Mouse (Mus musculus): ENCODE measurements around the gene Optc. TPM values are rescaled to one million over a fixed set of nuclear protein-coding genes. Genes with fewer than 3 reads are reported as not detected.

Gene Optc
- total RNA-seq, 2 experiments from 2014 or later, result 0.35 to 0.41 TPM

DNA sequence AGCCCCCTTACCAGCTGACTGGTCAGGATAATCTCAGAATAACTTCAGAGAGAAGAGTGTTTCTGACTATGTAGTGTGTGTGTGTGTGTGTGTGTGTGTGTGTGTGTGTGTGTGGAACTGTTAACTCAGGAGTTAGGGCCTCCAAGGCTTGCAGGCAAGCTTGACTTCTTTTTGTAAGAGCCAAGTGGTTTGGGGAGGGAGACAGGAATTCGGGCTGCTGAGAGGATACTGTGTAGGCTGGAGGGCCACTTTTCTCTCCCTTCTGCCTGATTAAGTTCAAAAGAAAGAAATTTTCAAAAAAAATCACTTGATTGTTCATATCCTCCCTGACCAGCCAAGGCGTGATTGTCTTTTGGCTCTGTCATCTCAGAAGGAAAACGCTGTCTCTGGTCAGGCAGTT is 12.6 kb upstream of the Optc start:
- no peak for DNase-seq (ENCODE audit: low spot score in 2 of 2)

DNA sequence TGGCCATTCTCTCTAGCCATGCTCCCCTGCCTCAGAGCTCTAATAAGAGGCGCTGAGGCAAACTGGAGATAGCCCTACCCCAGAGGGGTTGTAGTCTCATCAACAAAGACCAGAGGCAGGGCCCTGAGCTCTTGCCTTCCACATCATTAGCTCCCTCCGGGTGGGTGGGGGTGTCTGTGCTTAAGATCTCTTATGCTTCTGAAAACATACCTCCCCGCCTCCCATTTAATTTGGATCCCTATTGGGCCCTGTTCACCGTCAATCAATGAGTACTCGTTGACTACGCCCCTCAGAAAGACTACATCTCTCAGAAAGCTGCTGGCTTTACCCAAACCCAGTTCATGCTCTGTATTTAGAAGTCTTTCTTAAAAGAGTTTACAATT is 10.3 kb upstream of the Optc start:
- DNase-seq (ENCODE audit: low spot score in 2 of 2), result no peak

DNA sequence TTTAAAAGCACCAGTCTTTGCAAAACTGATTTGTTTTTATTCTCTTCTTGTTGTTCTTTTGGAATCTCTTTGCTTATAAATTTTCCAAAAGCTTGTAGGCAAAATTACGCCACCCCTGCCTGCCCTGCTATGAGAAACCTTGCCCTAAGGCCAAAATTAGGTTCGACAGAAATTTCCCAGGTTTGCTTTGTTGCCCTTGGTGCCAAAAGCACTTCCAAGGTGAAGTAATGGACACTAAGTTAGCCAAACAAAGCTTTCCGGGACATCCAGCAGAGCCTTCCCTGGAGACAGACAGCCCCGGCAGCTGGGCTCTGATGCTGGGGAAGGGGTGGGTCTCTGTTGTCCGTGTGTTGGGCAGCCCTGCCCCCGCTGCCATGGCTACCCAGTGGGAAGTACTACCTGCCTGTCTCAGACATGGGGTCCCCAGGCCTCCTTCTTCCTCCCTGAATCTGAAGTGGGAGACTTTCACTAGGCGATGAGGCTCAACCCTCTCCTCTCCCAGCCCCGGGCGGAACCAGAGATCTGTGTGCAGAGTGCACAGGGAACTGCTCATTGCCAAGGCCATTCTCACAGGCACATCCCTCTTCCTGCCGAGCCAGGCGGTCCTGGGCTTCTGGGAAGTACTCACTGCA is 9.8 kb upstream of the Optc start:
- DNase-seq (ENCODE audit: low spot score in 2 of 2), result no peak

DNA sequence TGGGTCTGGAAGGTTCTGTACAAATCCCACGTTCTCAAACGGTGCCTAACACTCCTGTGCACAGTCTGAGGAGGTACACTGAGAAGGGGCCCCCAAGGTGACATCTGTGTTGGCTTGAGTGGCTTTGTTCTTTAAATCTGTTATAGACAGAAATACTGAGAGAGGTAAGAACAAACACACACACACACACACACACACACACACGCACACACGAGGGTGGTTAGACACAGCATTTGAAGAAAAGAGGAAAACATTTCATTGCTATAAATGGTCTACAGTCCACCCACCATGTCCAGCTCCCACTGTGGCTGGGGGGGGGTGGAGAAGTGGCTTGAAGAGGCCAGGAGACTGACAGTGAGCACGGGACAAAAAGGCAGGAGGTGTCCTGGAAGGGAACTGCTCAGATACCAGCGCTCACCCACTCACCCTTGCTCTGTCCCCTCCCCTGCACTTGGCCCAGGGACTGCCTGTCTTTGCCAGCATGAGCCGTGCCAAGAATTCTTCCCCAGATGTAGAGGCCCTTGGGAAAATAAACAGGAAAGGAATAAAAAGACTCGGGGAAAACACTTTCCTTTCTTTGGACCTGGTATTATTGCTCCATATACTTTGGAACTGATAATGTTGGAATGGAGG is 8.0 kb upstream of the Optc start:
- peak in 1 of 2 experiments; percentile 50 for DNase-seq (ENCODE audit: low spot score in 2 of 2)

DNA sequence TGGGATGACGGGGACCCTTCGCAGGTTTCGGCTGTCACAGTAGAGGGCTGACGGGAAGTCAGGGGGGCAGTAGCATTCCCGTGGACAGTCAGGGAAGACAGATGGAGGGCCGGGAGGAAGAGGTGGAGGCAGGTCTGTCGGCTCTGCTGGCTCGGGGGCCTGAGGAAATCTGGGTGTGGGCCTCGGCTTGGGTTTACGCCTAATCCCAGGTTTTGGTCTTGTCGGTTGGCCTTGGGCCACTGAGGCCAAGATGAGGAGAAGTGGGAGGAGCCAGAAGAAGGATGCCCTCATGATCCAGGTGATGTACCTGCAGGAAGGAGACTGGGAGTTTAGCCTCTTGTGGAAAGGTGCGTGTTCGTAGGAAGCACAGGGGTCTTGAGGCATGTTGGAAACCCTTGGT is 7.3 kb upstream of the Optc start:
- no peak for DNase-seq (ENCODE audit: low spot score in 2 of 2)

DNA sequence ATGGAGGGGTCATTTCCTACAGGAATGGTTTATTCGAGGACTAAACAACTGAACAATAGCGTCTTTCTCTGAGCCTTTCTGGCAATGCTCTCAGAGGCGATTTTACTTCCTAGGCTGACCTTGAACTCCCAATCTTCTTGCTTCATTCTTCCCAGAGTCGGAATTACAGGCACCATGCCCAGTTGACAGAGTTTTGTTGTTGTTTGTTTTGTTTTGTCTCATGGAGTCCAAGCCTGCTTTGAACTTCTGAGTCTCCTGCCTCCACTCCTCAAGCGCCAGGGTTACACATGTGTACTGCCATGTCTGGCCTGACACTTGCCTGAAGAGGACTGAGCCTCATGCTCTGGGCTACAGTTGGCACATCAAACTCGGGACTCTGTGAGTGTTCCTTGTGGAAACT is 5.2 kb upstream of the Optc start:
- no peak for DNase-seq (ENCODE audit: low spot score in 2 of 2)

DNA sequence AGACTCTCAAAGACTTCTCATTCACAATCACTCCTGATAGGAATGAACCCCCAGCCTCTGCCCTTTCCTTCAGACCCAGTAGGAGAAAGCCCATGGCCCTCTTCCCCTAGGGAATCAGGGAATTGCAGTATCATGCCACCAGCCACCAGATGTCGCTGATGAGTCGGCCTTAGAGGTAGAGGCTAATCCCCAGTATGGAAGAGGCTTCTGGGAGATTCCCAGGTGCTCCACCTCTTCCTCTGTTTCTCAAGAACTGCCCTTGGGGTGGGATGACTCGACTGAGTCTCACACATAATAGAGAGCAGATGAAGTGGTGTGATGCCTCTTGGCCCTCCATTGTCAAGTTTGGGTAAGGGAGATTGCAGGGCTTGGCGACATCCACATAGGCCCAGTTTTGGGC is 3.7 kb upstream of the Optc start:
- peak in 1 of 2 experiments; percentile 54 for DNase-seq (ENCODE audit: low spot score in 2 of 2)

DNA sequence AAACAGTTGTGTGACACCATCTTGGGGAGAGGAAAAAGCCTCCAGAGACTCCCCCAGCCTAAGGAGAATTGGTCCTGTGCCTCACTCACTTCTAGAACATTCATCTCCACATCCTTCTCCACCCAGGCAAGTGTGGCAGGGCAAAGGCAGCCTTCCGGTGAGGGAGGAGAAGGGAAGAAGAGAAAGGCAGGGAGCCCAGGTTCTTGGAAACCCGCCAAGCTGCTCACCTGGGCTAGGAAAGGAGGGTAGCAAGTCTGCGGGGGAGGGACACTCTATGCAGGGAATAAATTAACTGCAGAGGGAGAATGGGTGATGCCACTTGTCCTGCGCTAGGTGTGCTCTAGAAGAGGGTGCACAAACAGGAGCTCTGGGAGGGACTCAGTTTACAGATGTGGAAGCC is 3.2 kb upstream of the Optc start:
- DNase-seq (ENCODE audit: low spot score in 2 of 2), result no peak

DNA sequence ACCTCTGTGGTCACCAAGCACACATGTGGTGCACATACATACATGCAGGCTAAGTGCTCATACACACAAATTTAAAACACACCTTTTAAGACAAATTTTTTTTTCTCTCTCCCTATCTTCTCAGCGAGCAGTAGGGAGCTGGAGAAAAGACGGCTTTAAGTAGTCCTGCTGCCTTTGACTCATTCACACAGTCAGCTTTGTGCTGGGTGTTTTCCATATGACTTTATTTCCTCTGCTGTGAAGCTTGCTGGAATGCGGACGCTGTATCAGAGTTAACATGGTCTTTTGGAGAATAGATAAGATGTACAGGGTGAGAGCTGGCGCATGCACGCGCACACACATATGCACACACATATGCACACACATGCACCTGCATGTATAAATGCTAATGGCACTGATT is 2.3 kb upstream of the Optc start:
- DNase-seq (ENCODE audit: low spot score in 2 of 2), result no peak

DNA sequence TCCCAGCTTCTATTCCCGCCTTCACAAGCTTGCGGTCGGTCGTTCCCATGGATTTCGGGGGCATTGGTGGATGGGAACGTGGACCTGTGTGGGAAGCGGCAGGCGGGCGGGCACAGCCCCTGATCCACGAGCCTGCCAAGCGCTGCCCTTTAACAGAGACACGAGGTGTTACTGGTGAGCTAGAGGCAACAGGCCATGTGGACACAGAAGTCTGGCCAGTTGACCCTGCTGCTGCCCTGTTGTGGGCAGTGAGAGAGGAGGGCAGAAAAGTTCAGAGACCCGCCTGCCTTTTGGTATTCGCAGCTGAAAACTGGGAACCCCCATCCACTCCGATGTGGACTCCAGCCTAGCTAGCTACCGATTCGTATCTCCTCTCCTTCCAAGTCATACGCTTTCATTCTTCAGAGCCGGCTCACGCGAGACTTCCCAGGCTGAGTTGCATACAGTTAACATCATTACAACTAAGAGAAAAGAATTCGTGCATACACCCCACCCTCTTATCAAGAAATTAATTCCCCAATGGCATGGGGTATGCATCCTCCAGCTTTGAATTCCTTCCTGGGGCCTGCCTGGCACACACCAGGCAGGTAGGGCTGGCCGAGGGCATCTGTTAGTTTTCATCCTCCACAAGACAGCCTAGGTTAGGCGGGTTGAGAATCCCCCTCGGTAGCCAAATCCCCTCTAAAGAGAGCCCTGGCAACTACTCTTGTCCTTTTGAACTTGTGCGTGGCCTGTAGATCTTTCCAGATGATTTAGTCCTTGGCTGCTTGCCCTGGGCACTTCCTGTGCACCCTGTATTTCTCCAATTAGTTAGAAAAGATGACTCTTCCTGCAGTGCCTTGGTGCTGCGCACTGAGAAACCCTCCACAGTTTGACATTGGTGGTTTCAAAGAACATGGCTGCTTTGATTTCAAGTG is 1.1 kb upstream of the Optc start:
- peak; percentile 39 to 49 for DNase-seq (ENCODE audit: low spot score in 2 of 2)

DNA sequence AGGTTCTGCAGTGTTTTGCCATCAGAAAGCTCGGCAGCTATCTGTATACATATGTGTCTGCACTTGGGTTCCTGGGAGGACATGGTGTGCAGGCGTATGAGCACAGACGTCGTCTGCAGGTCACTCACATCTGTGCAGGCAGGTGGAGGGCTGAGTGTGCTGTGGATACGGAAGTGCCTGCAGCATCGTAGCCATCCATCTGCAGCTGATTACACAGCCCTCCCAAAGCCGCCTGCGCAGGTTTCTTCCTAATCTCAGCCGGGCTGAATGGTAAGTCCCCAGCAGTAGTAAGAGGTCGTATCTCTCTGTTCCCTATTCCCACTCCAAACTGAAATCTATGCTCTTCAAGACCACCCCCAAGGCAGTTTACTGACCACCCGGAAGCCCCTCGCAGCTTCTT is 1.4 kb downstream of the Optc start:
- DNase-seq (ENCODE audit: low spot score in 2 of 2), result no peak

DNA sequence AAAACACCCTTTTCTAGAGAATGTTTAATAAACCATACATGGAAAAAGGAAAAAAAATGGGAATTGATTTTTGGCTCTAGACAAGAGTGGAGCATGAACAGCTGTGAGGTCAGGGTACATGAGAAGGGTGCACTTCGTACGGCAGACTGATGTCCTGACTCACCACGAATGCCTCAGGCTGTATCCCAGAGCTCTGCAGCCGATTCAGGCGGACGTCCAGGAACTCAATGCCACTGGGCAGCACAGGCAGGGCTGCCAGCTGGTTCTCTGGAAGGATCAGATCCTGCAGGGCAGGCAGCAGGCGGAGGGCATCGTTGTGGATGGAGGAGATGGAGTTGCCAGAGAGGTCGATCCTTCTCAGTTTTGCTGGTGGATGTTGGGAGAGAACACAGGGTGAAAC is 7.0 kb downstream of the Optc start:
- DNase-seq (ENCODE audit: low spot score in 2 of 2), result no peak

DNA sequence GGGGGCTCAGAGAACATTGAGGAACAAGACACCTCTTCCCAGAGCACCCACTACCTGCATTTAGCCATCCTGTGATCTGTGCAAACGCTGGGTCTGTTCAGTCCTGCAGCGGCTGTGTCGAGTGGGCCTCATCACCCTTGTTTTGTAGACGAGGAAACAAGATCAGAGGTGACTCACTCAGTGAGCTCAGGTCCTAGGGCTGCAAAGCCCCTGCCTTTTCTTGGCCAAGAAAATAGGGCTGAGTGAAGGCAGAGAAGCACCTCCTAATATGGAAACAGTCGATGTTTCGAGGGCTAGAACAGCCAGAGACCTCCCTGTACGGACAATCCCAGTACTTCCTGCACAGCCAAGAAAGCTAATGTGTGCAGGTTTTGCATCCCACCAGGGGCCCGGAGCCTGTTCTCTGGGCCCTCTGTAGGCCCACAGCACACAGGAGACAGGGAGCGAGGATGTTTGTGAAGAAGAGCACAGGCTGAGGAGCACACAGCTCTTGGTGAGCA is 8.7 kb downstream of the Optc start:
- DNase-seq (ENCODE audit: low spot score in 2 of 2), result no peak

DNA sequence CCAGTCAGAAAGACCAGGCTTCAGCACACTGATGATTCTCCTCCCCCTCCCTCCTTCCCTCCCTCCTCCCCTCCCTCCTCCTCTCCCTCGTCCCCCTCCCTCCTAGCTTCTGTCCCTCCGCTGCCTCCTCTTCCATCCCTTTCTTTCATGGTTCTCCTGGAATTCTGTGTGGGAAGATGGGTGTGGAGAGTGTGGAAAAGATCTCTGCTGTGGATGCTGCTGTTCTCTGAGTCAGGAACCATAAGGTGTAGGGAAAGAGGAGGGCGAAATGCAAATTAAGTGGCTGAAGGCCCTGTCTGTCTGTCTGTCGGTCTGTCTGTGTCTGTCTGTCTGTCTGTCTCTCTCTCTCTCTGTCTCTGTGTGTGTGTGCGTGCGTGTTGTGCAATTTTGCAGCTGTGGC is 10.5 kb downstream of the Optc start:
- no peak for DNase-seq (ENCODE audit: low spot score in 2 of 2)

DNA sequence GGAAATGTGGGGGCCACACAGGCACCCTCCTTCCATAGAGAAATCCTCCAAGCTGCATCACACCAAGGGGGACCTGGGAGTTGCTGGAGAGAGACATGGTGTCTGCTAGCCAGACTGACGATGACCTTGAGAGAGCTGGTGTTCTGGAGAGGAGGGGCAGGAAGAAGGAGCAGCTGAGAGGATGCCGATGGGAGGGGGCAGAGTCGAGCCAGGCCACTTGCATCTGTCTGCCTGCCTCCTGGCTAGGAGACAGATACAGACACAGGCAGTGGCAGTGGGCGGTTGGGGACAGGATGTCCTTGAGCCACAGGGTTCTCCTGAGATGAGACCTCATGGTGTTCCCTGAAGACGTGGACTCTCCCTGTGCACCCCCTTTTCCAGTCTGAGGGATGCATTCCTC is 16.3 kb downstream of the Optc start:
- DNase-seq (ENCODE audit: low spot score in 2 of 2), result no peak

DNA sequence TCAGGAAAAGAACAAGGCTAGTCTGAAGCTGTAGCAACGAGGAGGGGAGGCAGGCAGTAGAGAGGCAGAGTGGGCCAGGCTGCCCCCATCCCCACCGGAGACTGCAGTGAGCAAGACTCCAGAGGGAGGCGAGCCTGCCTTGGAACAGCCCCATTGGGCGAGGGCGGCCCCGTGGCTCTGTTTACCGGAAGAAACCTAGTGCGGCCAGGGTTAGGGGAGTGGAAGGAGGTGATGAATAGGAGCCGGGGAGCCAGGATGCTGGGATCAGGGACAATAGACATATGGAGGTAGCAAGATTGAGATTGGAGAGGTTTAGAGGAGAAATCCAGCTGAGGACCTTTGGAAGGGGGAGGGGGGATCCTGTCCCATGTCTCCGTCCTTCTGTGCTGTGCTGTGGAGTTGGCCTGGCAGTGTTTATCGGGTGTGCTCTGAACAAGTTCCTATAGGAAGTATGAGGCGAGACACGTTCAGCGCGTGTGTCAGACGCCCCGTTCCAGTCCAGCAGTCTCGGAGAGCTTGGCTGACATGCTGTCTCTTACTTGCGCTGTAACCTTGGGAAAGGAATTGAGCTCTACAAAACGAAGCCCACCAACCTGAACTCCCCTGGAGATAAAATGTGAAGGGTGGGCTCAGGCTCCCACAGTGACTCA is 17.7 kb downstream of the Optc start:
- no peak for DNase-seq (ENCODE audit: low spot score in 2 of 2)

DNA sequence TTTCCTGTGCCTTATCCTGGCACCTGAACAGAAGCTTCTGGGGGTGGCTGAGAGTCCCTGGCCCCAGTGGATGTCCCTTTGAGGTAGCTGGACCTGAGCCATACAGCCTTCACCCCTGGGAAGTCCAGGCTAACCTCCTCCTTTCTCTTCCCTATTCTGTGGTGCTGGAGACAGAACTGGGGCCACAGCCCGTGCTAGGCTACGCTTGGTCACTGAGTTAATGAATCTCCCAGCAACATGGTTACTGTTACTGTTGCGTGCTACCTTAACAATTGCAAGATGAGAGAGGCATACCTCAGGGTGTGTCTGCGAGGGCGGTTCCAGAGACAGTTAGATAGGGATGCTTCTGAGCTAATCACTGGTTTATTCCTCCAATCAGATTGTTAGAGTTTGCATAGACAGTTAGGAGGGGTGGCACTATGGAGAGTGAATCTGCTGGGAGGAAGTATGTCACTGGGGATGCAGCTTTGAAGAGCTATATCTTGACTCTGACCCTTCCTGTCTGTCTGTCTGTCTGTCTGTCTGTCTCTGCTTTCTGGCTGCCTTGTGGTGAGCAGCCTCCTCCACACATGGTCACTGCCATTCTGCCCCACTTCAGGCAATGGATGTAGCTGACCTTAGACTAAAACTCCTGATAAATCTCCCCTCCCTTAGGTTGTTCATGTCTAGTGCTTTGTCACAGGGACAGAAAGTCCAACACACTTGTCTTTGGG is 20.1 kb downstream of the Optc start:
- DNase-seq (ENCODE audit: low spot score in 2 of 2), result no peak

DNA sequence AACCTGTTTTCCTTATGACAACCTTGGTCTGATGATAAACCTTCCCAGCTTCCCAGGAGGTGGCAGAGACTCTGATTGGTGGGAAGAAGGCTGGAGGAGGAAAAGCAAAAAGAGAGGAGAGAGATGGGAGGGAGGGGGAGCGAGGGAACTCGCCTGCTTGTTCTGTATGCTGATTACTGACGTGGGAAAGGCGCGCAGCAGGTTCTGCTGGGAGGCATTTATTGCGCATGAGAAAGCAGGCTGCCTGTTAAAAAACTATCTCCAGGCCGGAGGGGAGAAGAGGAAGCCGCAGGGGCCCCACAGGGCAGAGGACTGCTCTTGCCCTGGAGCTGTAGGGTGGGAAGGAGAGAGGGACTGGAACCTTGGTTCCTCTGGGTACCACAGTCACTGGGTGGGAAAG is 20.8 kb downstream of the Optc start:
- peak; percentile 47 to 74 for DNase-seq (ENCODE audit: low spot score in 2 of 2)

DNA sequence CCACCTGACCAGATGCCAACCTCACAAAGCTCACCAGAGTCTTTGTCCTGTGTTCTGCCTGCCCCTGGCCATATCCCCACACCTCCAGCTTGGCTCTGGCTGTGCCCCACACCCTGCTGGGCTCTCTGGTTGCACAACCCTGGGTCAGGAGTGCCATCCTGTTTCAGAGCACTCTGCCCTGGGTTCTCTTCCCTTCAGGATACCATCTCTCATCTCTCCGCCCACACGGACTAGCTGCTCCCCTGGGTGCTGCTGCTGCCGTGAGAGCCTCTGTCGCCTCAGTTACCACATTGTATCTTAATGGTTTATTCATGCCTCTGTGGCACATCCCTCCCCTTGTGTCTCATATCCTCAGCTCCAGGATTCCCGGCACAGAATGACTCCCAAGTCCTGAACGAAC is 21.4 kb downstream of the Optc start:
- no peak for DNase-seq (ENCODE audit: low spot score in 2 of 2)

DNA sequence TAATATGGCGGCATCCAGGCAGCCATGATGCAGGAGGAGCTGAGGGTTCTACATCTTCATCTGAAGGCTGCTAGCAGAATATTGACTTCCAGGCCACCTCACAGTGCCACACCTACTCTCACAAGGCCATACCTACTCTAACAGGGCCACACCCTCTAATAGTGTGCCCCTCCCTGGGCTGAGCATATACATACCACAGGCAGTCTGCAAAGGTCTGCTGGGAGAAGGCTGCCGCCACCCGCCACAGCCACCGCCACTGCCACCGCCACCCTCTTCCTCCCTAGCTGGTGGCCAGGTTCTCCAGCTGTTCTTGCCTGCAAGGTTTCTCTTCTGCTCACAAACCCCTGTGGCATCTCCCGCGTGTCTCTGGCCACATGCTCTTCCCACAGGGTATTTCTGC is 22.0 kb downstream of the Optc start:
- no peak for DNase-seq (ENCODE audit: low spot score in 2 of 2)

DNA sequence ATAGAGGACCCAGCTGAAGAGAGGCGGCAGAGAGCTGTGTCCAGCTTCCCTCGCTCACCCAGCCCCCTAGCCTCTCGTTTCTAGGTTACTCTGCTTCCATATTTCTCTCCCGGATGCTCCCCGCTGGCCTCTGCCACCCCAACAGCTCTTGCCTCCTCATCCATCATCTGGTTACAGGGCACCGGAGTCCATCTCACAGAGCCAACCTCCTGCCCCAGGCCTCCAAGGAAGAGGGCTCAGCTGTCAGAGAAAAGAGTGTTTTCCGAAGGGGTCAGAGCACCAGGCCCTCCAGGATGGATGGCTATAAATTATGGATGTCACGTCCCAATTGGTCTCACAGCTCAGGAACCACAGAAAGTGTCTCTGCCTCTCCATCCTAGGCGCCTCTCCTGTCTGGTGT is 23.1 kb downstream of the Optc start:
- DNase-seq (ENCODE audit: low spot score in 2 of 2), result no peak
